Mouse (Mus musculus) erythroblast, adult 5-6 weeks (primary cell): Measurements from ENCODE around the gene Fam192a. TPM values are rescaled to one million over a fixed set of nuclear protein-coding genes. Genes with fewer than 3 reads are reported as not detected.
A peak's percentile ranks its signal among the peaks of the same experiment; 100 is the strongest.

ENCODE experiments used
- ATAC-seq: replicated peaks from 2 replicates; pipeline ENCODE4 v1.8.0; 2016; ENCODE audit warnings: moderate number of reproducible peaks, mild to moderate bottlenecking, moderate TSS enrichment, inconsistent platforms; ENCODE audit not compliant: poor library complexity, low FRiP score, severe bottlenecking
- total RNA-seq, 2 experiments: library from RNA; stranded (forward) in 1 of 2; stranded (reverse) in 1 of 2; fragments of 150-400 nt in 1 of 2; fragments of 200-764, 138-1000 nt in 1 of 2; gene quantifications; 2 replicates each; pipeline versions ENCODE4 v1.2.3 to v1.2.4; 2015 to 2017; ENCODE audit warnings: low replicate concordance in 2 of 2

Fam192a gene
- total RNA-seq, 2 experiments from 2014 or later: 9.8 to 40.8 TPM

GRCm38 (mm10) chr8:94537456-94537855, 64.3 kb downstream of the Fam192a start:
- ATAC-seq: no peak

DNA sequence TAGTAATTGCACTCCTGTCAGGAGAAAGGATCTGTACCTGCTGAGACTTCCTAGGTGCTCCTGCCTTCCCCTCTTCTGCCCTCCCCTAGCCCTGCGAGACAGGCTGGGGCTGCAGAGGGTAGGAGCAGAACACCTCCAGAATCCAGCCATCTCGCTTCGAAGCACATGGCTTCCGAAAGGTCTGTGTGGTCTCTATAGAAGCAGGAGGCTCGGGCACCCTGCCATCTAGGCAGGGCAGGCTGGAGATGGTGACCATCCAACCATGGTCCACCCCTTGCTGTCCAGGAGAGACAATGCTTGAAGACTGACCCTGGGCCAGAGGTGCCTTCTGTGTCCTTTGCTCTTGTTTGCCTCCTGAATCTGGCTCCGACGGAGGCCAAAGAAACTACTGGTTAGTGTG, 66.2 kb downstream of the Fam192a start:
- ATAC-seq: no peak

GRCm38 (mm10) chr8:94534612-94535011, 67.2 kb downstream of the Fam192a start:
- no peak for ATAC-seq

DNA sequence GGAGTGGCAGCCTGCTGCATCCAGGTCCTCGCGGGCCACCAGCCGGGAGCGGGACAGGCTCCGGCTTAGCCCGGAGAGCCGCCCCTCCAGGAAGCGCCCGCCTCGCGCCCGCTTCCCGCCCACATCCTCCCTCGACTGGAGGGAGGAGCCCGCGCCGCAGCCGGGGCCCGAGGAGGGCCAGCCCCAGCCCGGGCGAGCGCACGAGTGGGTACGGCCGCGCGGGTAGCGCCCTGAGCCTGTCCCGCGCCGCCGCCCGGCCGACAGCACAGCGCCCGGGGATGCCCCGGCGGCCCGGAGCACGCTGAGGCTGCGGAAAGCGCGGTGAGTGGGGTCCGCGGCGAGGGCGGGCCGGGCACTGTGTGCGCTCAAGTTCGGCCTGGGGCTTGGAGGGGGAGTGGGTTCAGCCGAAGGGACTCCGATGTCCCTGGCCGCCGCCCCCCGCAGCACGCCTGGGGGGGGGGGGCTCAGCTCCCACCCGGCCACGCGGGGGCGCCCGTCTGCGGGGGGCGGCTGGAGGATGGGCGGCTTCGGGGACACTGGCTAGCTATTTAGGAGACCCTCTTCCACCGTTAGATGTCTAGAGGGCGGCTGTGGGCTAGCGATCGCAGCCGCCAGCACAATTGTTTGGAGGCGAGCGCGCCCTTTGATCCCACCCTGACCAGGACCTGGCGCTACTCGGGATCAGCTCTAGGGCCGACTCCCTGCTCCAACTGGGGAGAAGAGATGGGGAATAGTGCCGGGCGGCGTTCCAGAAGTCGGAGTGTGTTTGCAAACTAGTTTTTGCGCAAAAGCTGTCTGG, 68.7 kb downstream of the Fam192a start, which contains the start of gene Cpne2:
Cpne2 (plus strand) TSS at position 118 of the 799 bp plus-strand sequence.
- ATAC-seq: peak; percentile 61

- ATAC-seq: no peak
Observed at GRCm38 (mm10) chr8:94532525-94532872, 69.3 kb downstream of the Fam192a start.

GRCm38 (mm10) chr8:94532000-94532399, 69.8 kb downstream of the Fam192a start:
- ATAC-seq: no peak

- no peak for ATAC-seq
Observed at GRCm38 (mm10) chr8:94530643-94531042, 71.2 kb downstream of the Fam192a start.

DNA sequence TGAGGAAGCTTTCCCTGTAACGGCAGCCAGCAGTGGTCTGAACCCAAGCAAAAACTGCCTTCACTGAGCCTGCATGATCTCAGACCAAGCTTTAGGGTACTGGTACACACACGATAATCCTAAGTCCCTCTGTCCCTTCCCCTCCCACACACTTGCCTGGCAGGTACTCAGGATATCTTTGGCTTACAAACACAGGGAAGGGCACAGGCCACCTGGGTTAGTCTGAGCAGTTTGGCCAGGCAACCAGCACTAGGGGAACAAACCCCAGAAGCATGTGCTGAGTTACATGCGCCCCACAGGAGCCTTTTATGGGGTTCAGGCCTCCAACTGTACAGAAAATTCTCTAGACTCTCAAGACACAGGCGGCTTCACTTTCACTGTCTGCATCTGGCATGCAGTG, 71.9 kb downstream of the Fam192a start:
- no peak for ATAC-seq

DNA sequence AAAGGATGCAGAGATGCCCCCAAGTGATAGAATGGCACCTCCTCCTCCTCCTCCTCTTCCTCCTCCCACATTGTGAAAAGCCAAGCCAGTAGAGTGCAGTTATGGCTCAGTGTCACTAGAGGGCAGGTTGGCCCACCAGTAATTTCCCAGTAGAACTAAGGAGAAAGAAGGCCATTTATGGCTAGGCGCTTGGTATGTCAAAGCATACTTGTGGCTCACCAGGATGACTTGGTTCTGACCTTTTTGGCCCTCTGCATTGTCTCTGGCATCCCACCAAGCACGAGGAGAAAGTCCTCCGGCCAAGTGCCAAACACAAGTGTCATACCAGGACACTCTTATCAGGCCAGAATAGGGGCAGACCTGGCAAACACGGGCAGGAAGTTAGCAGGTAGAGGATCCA, 73.6 kb downstream of the Fam192a start:
- ATAC-seq: peak; percentile 85

GRCm38 (mm10) chr8:94527178-94527577, 74.6 kb downstream of the Fam192a start:
- no peak for ATAC-seq

DNA sequence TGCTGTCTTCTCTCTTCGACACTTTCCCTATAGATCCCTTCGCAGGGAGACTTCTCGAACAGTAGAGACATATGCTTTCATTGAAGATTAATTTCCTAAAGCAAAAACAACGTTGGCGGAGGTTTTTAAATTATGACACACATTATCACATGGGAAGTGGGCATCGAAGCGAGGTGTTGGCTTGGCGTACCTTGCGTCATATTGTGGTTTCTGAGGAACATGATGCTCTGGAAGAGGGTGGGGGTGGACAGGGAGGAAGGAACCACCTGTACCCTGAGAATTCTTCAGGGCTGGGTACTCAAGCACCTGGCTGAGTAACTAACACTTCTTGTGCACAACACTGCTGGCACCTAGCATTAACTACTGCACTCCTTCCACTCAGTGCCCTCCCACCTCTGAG, 77.2 kb downstream of the Fam192a start:
- ATAC-seq: no peak

Other genes with a start within 250 kb of the Fam192a start
- gene Herpud1, start 215.6 kb downstream of the Fam192a start, total RNA-seq (2015; ENCODE audit: low replicate concordance): 52.1 and 56.6 TPM in 2 replicates
- gene Herpud1, start 215.6 kb downstream of the Fam192a start, total RNA-seq (2017; ENCODE audit: low replicate concordance): 60.9 and 70.5 TPM in 2 replicates
- 0.77 and 1.7 TPM in 2 replicates for gene Nlrc5, start 167.6 kb downstream of the Fam192a start, total RNA-seq (2015; ENCODE audit: low replicate concordance)
- gene Nlrc5, start 167.6 kb downstream of the Fam192a start, total RNA-seq (2017; ENCODE audit: low replicate concordance): 3.9 and 10.7 TPM in 2 replicates
- gene Cpne2, start 69.0 kb downstream of the Fam192a start, total RNA-seq (2015; ENCODE audit: low replicate concordance): 39.0 and 44.9 TPM in 2 replicates
- gene Cpne2, start 69.0 kb downstream of the Fam192a start, total RNA-seq (2017; ENCODE audit: low replicate concordance): 16.8 and 30.0 TPM in 2 replicates
- 13.0 and 19.2 TPM in 2 replicates for gene Rspry1, start 60 bp downstream of the Fam192a start, total RNA-seq (2015; ENCODE audit: low replicate concordance)
- gene Rspry1, start 60 bp downstream of the Fam192a start, total RNA-seq (2017; ENCODE audit: low replicate concordance): 7.8 and 12.7 TPM in 2 replicates
- 16.1 and 18.0 TPM in 2 replicates for gene Arl2bp, start 64.6 kb upstream of the Fam192a start, total RNA-seq (2015; ENCODE audit: low replicate concordance)
- gene Arl2bp, start 64.6 kb upstream of the Fam192a start, total RNA-seq (2017; ENCODE audit: low replicate concordance): 27.9 and 32.5 TPM in 2 replicates
- not detected in 2 replicates for gene Pllp, start 94.3 kb upstream of the Fam192a start, total RNA-seq (2015; ENCODE audit: low replicate concordance)
- not detected in 2 replicates for gene Pllp, start 94.3 kb upstream of the Fam192a start, total RNA-seq (2017; ENCODE audit: low replicate concordance)
- gene Ccl22, start 143.6 kb upstream of the Fam192a start, total RNA-seq (2015; ENCODE audit: low replicate concordance): 1.0 and 2.5 TPM in 2 replicates
- 0.68 and 1.4 TPM in 2 replicates for gene Ccl22, start 143.6 kb upstream of the Fam192a start, total RNA-seq (2017; ENCODE audit: low replicate concordance)
- gene Cx3cl1, start 170.0 kb upstream of the Fam192a start, total RNA-seq (2015; ENCODE audit: low replicate concordance): 0.63 TPM in 1 of 2 replicates, not detected in the other
- gene Cx3cl1, start 170.0 kb upstream of the Fam192a start, total RNA-seq (2017; ENCODE audit: low replicate concordance): 0.77 and 2.4 TPM in 2 replicates
- not detected in 2 replicates for gene Ccl17, start 208.5 kb upstream of the Fam192a start, total RNA-seq (2015; ENCODE audit: low replicate concordance)
- gene Ccl17, start 208.5 kb upstream of the Fam192a start, total RNA-seq (2017; ENCODE audit: low replicate concordance): 0.77 TPM in 1 of 2 replicates, not detected in the other
- 4.4 and 10.7 TPM in 2 replicates for gene Coq9, start 236.3 kb upstream of the Fam192a start, total RNA-seq (2015; ENCODE audit: low replicate concordance)
- gene Coq9, start 236.3 kb upstream of the Fam192a start, total RNA-seq (2017; ENCODE audit: low replicate concordance): 27.3 and 54.5 TPM in 2 replicates
- gene Ciapin1, start 236.4 kb upstream of the Fam192a start, total RNA-seq (2015; ENCODE audit: low replicate concordance): 16.7 and 30.3 TPM in 2 replicates
- 27.0 and 27.2 TPM in 2 replicates for gene Ciapin1, start 236.4 kb upstream of the Fam192a start, total RNA-seq (2017; ENCODE audit: low replicate concordance)